In genomic region chr6:88315295-88315694, GRCm38 (mm10) we compare ENCODE assay signal across 19 mouse cellular contexts.
DNase-seq lines count a peak whose midpoint lies in the region; ATAC-seq and TF ChIP-seq lines count a peak whose summit lies in the region.
"Had no signal": no experiment of that assay in that cellular context is flagged by ENCODE, and none has a peak within 500 bp of the region (broad histone marks: within the 10 kb centered on the region; RNA-seq: fewer than 3 reads in every experiment).

No protein-coding gene starts in this region.

- H3K9ac ChIP-seq in lung, embryonic 16.5 days (ENCODE audit: low read length) = no peak overlapping the region
- no peak overlapping the region for H3K9ac ChIP-seq in neural tube, embryonic 12.5 days
- H3K9ac ChIP-seq: forebrain, embryonic 15.5 days; limb, embryonic 12.5 days; liver, embryonic 15.5 days; midbrain, embryonic 12.5 days had no signal

- H3K4me1 ChIP-seq in lung, embryonic 16.5 days (replicated peaks; ENCODE audit: control insufficient read depth, insufficient read depth, low read length) = no peaks in the 10 kb centered on the region
- peaks cover 33% of the 10 kb centered on the region for H3K4me1 ChIP-seq in hindbrain, embryonic 10.5 days (replicated peaks)
- H3K4me1 ChIP-seq in neural tube, embryonic 12.5 days = peaks cover 12% of the 10 kb centered on the region
- H3K4me1 ChIP-seq in kidney, adult 2 months (ENCODE audit: control insufficient read depth, insufficient read depth, low read length) = no peaks in the 10 kb centered on the region
- H3K4me1 ChIP-seq: forebrain, embryonic 15.5 days; liver, embryonic 15.5 days had no signal

- 31% methylated on average over 2 of the region's 2 CpGs for WGBS in lung, embryonic 16.5 days
- WGBS in hindbrain, embryonic 10.5 days = 40% methylated on average over 2 of the region's 2 CpGs
- 41% methylated on average over 2 of the region's 2 CpGs for WGBS in neural tube, embryonic 12.5 days
- WGBS in kidney, adult 2 months = 87% methylated on average over 2 of the region's 2 CpGs

- no peaks in the 10 kb centered on the region for H3K27me3 ChIP-seq in lung, embryonic 16.5 days (ENCODE audit: control insufficient read depth, insufficient read depth, low read depth, low read length)
- H3K27me3 ChIP-seq in hindbrain, embryonic 10.5 days (ENCODE audit: insufficient read depth, poor library complexity, severe bottlenecking) = no peaks in the 10 kb centered on the region
- H3K27me3 ChIP-seq in neural tube, embryonic 12.5 days (replicated peaks) = no peaks in the 10 kb centered on the region
- no peaks in the 10 kb centered on the region for H3K27me3 ChIP-seq in kidney, adult 2 months (replicated peaks; ENCODE audit: control insufficient read depth, insufficient read depth, low read length)
- H3K27me3 ChIP-seq: forebrain, embryonic 15.5 days; limb, embryonic 12.5 days; liver, embryonic 15.5 days; midbrain, embryonic 12.5 days had no signal

- H3K36me3 ChIP-seq in lung, embryonic 16.5 days (ENCODE audit: control insufficient read depth, insufficient read depth, low read length) = no peaks in the 10 kb centered on the region
- no peaks in the 10 kb centered on the region for H3K36me3 ChIP-seq in hindbrain, embryonic 10.5 days
- H3K36me3 ChIP-seq in neural tube, embryonic 12.5 days = no peaks in the 10 kb centered on the region; the same call in 1 of the 2 replicates
- H3K36me3 ChIP-seq in kidney, adult 2 months (ENCODE audit: control insufficient read depth, insufficient read depth, low read length) = no peaks in the 10 kb centered on the region
- H3K36me3 ChIP-seq: forebrain, embryonic 15.5 days; liver, embryonic 15.5 days; midbrain, embryonic 12.5 days had no signal

- TF ChIP-seq CTCF in kidney, adult 2 months (conservative IDR thresholded peaks at IDR 0.05; ENCODE audit: insufficient read depth, insufficient read length, low read depth, low read length) = no peak

- no peak overlapping the region for H3K27ac ChIP-seq in lung, embryonic 16.5 days (ENCODE audit: low read length)
- peak overlapping the region; percentile 47; the same call in 1 of the 2 replicates for H3K27ac ChIP-seq in hindbrain, embryonic 10.5 days
- H3K27ac ChIP-seq in neural tube, embryonic 12.5 days = no peak overlapping the region
- H3K27ac ChIP-seq in kidney, adult 2 months (ENCODE audit: insufficient read depth, low read depth, low read length) = no peak overlapping the region
- H3K27ac ChIP-seq: forebrain, embryonic 15.5 days; heart, embryonic 10.5 days; limb, embryonic 12.5 days; liver, embryonic 15.5 days; midbrain, embryonic 12.5 days had no signal

- H3K9me3 ChIP-seq in lung, embryonic 16.5 days (ENCODE audit: control insufficient read depth, low read length) = no peaks in the 10 kb centered on the region
- H3K9me3 ChIP-seq in hindbrain, embryonic 10.5 days = no peaks in the 10 kb centered on the region
- no peaks in the 10 kb centered on the region for H3K9me3 ChIP-seq in neural tube, embryonic 12.5 days
- H3K9me3 ChIP-seq: forebrain, embryonic 15.5 days; heart, embryonic 10.5 days; limb, embryonic 12.5 days; liver, embryonic 15.5 days; midbrain, embryonic 12.5 days had no signal

- H3K4me2 ChIP-seq in lung, embryonic 16.5 days (ENCODE audit: low read depth, low read length) = no peak overlapping the region
- no peak overlapping the region for H3K4me2 ChIP-seq in neural tube, embryonic 12.5 days (replicated peaks)
- H3K4me2 ChIP-seq: forebrain, embryonic 15.5 days; limb, embryonic 12.5 days; liver, embryonic 15.5 days; midbrain, embryonic 12.5 days had no signal

- DNase-seq in lung, postnatal 4 days = no peak
- peak; percentile 57 for DNase-seq in embryo, embryonic 10.5 days (ENCODE audit: low spot score)
- peak; percentile 31 for DNase-seq in hindbrain, embryonic 10.5 days (ENCODE audit: low spot score)
- no peak for DNase-seq in gastrocnemius, adult 8-10 months (ENCODE audit: low spot score in 2 of 2)
- DNase-seq in kidney, adult 2 months = no peak
- DNase-seq: B cell, adult 2 months; cerebellum, postnatal 25 days; gastrocnemius, postnatal 14 days; kidney, adult 11 months; layer of hippocampus, postnatal 36 days; lung, postnatal 14 days; thymus, postnatal 4 days had no signal

- no peak overlapping the region for H3K4me3 ChIP-seq in lung, embryonic 16.5 days (ENCODE audit: low read length)
- H3K4me3 ChIP-seq in hindbrain, embryonic 10.5 days = no peak overlapping the region
- no peak overlapping the region for H3K4me3 ChIP-seq in neural tube, embryonic 12.5 days
- no peak overlapping the region for H3K4me3 ChIP-seq in kidney, adult 2 months (ENCODE audit: insufficient read depth, low read depth, low read length)
- H3K4me3 ChIP-seq: forebrain, embryonic 15.5 days; heart, embryonic 10.5 days; limb, embryonic 12.5 days; liver, embryonic 15.5 days; midbrain, embryonic 12.5 days had no signal

- ATAC-seq in lung, embryonic 16.5 days (ENCODE audit: low read depth) = 0 out of 2 replicates have a peak, but pooled peaks have one; percentile 41
- peak; percentile 75 for ATAC-seq in neural tube, embryonic 12.5 days (ENCODE audit: low FRiP score, low read depth)
- ATAC-seq: forebrain, embryonic 15.5 days had no signal

- TF ChIP-seq POLR2A in kidney, adult 2 months (IDR thresholded peaks at IDR 0.05; ENCODE audit: low read depth, low read length) = no peak

Comparison
In these comparisons a context has a peak if more than half of its experiments do, and no peak if none do; other contexts are left out.
1. DNase-seq: peak in embryo, embryonic 10.5 days (single experiment) and hindbrain, embryonic 10.5 days (single experiment); none in lung, postnatal 4 days (0 of 2), gastrocnemius, adult 8-10 months (0 of 2) and kidney, adult 2 months (single experiment).